Mouse (Mus musculus) liver, postnatal 0 days (tissue): ENCODE measurements at regions not wholly inside any gene's neighbourhood (a gene's known extent, or its start where the extent isn't known, plus 50 kb on each side); places are given as distances from the start of the nearest gene placed in this dataset.

Experiments used
- ATAC-seq: fragments of 200-750 bp; cut with Nextera tagmentation; 2 replicates; pipeline ENCODE4 v1.8.0; 2017; ENCODE audit warnings: mild to moderate bottlenecking, moderate library complexity
- DNase-seq: peaks from one replicate; pipeline ENCODE4 v3.0.0-alpha.2; 2016
- H3K27ac ChIP-seq: fragments of 300-500 bp; sonication (generic); 2 replicates; pipeline ENCODE4 v1.5.1; 2014; ENCODE audit warnings: antibody characterized with exemption, moderate library complexity, mild to moderate bottlenecking, low read depth
- H3K27me3 ChIP-seq: fragments of 300-500 bp; sonication (generic); 2 replicates; pipeline ENCODE4 v1.6.1; 2014; ENCODE audit warnings: low read length, control low read depth, mixed read lengths; ENCODE audit not compliant: insufficient read depth
- H3K36me3 ChIP-seq: fragments of 300-500 bp; sonication (generic); replicated peaks from 2 replicates; pipeline ENCODE4 v1.6.1; 2014; ENCODE audit warnings: mild to moderate bottlenecking, control low read depth, low read length, moderate library complexity, mixed read lengths; ENCODE audit not compliant: insufficient read depth
- H3K4me1 ChIP-seq: fragments of 300-500 bp; sonication (generic); 2 replicates; pipeline ENCODE4 v1.6.1; 2014; ENCODE audit warnings: antibody characterized with exemption, mild to moderate bottlenecking, control low read depth; ENCODE audit not compliant: insufficient read depth
- H3K4me2 ChIP-seq: fragments of 300-500 bp; sonication (generic); 2 replicates; pipeline ENCODE4 v1.6.1; 2014; ENCODE audit warnings: low read depth, mild to moderate bottlenecking, low read length, moderate library complexity, mixed read lengths
- H3K4me3 ChIP-seq: fragments of 300-500 bp; sonication (generic); 2 replicates; pipeline ENCODE4 v1.5.1; 2014; ENCODE audit warnings: low read depth, low read length
- H3K9ac ChIP-seq: fragments of 300-500 bp; sonication (generic); replicated peaks from 2 replicates; pipeline ENCODE4 v1.6.1; 2014; ENCODE audit warnings: mild to moderate bottlenecking, moderate library complexity
- H3K9me3 ChIP-seq: fragments of 300-500 bp; sonication (generic); 2 replicates; pipeline ENCODE4 v1.6.1; 2016; ENCODE audit warnings: mild to moderate bottlenecking, control low read depth, low read length, mixed read lengths
- CTCF ChIP-seq: sonication (generic); IDR thresholded peaks from 2 replicates; pipeline ENCODE4 v1.5.1; 2016; ENCODE audit warnings: antibody characterized with exemption, low read depth
- EP300 ChIP-seq: IDR thresholded peaks from 2 replicates; pipeline ENCODE4 v1.6.1; 2016; ENCODE audit warnings: antibody characterized with exemption, low read depth, mild to moderate bottlenecking
- WGBS: fragments of 180-500 bp; shearing (Covaris S2); extraction: QIAGEN DNeasy Blood & Tissue Kit; methylation state at CpG from one replicate; pipeline ENCODE4 v1.1.7; 2014; ENCODE audit not compliant: insufficient replicate concordance; 5-methylcytosine and 5-hydroxymethylcytosine counted together

GRCm38 (mm10) chr3:39961836-39962640, 569.0 kb upstream of the Intu start:
- 71% methylated on average over 7 of the region's 7 CpGs for WGBS

DNA sequence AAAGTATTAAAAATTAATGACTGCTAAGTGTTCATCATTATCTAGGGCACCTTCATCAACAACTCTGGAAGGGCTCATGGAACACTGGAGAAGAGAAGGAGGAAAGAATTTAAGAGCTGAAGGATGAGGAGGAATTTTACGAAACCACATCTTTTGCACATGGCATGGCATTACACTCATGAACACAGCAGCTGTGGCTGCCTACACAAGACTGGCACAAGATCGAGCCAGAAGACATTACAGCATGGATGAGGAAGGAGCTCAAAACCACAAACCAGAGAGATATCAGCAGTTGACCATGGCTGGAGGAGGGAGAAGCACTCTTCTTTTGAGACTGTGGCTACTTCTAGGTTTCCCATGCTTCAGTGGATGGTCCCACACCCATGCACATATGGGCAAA, 565.7 kb upstream of the Intu start:
- WGBS: 52% methylated on average over 2 of the region's 2 CpGs
- ATAC-seq: no peak

More at GRCm38 (mm10) chr3:39961836-39962640, 569.0 kb upstream of the Intu start:
- no peak for ATAC-seq
- no peaks in the 10 kb centered on the region for H3K4me1 ChIP-seq
- no peaks in the 10 kb centered on the region for H3K9me3 ChIP-seq
- no peaks in the 10 kb centered on the region for H3K36me3 ChIP-seq
- no peak for DNase-seq
- H3K9ac ChIP-seq: no peak overlapping the region
- TF ChIP-seq EP300 (no peak), CTCF (no peak)
- no peaks in the 10 kb centered on the region for H3K27me3 ChIP-seq
- no peak overlapping the region for H3K27ac ChIP-seq
- H3K4me2 ChIP-seq: no peak overlapping the region
- H3K4me3 ChIP-seq: no peak overlapping the region

GRCm38 (mm10) chr3:39966390-39966789, 564.7 kb upstream of the Intu start:
- no peaks in the 10 kb centered on the region for H3K9me3 ChIP-seq
- H3K4me2 ChIP-seq: no peak overlapping the region
- TF ChIP-seq EP300 (no peak), CTCF (no peak)
- no peaks in the 10 kb centered on the region for H3K36me3 ChIP-seq
- H3K9ac ChIP-seq: no peak overlapping the region
- H3K4me3 ChIP-seq: no peak overlapping the region
- 74% methylated on average over 2 of the region's 2 CpGs for WGBS
- H3K27ac ChIP-seq: no peak overlapping the region
- no peak for DNase-seq
- ATAC-seq: no peak
- no peaks in the 10 kb centered on the region for H3K4me1 ChIP-seq
- no peaks in the 10 kb centered on the region for H3K27me3 ChIP-seq

More for the DNA sequence above, 565.7 kb upstream of the Intu start:
- TF ChIP-seq EP300: no peak
- no peak for TF ChIP-seq CTCF
- H3K4me3 ChIP-seq: no peak overlapping the region
- H3K36me3 ChIP-seq: no peaks in the 10 kb centered on the region
- no peaks in the 10 kb centered on the region for H3K4me1 ChIP-seq
- no peak overlapping the region for H3K4me2 ChIP-seq
- H3K27ac ChIP-seq: no peak overlapping the region
- no peaks in the 10 kb centered on the region for H3K27me3 ChIP-seq
- no peak overlapping the region for H3K9ac ChIP-seq
- DNase-seq: no peak
- H3K9me3 ChIP-seq: no peaks in the 10 kb centered on the region

DNA sequence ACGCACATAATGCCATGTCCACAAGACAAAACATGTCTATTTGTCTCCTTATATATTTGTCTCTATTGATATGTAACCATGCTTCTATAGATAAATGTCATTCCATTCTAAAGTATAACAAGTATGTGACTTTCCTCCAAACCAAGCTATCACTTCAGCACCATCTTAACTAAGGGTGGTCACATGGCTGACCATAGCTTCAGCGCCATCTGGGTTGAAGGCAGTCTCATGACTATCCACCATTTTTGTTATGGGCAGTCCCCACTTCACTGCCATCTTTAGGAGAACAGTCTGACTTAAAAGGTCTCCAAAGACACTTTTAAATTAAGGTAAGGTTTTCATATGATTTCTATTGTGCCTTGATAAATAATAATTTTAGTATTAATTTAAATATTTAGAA, 554.1 kb upstream of the Intu start:
- H3K27ac ChIP-seq: no peak overlapping the region
- H3K4me1 ChIP-seq: no peaks in the 10 kb centered on the region
- 84% methylated on average over 2 of the region's 2 CpGs for WGBS

GRCm38 (mm10) chr3:39978916-39979679, 552.0 kb upstream of the Intu start:
- DNase-seq: no peak

More for the DNA sequence above, 554.1 kb upstream of the Intu start:
- Histone ChIP-seq H3K36me3 (no peaks in the 10 kb centered on the region), H3K27me3 (no peaks in the 10 kb centered on the region), H3K9ac (no peak overlapping the region), H3K9me3 (no peaks in the 10 kb centered on the region), H3K4me3 (no peak overlapping the region), H3K4me2 (no peak overlapping the region)
- no peak for DNase-seq
- no peak for ATAC-seq
- TF ChIP-seq CTCF (no peak), EP300 (no peak)

DNA sequence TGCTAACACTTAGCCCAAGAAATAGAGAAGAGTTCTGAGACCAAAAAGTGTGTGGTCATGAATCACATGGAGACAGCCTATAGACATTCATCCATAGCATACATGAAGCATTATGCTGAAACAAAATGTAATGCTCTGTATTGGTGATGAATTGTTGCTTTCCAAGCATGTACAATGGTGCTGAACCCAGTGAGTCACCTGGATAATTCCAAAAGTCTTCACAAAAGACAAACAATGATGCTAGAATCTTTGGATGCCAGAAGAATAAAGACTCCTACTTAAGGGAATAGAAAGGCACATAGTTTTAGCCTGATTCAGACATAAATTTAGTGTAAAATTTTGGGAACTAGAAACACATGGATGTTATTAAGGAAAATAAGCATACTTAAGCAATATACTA, 548.4 kb upstream of the Intu start:
- Histone ChIP-seq H3K27ac (no peak overlapping the region), H3K4me2 (no peak overlapping the region), H3K4me1 (no peaks in the 10 kb centered on the region), H3K27me3 (no peaks in the 10 kb centered on the region), H3K9ac (no peak overlapping the region), H3K9me3 (no peaks in the 10 kb centered on the region), H3K36me3 (no peaks in the 10 kb centered on the region), H3K4me3 (no peak overlapping the region)
- TF ChIP-seq CTCF (no peak), EP300 (no peak)
- ATAC-seq: no peak
- DNase-seq: no peak

More at GRCm38 (mm10) chr3:39978916-39979679, 552.0 kb upstream of the Intu start:
- no peak for ATAC-seq
- H3K4me1 ChIP-seq: no peaks in the 10 kb centered on the region
- no peaks in the 10 kb centered on the region for H3K27me3 ChIP-seq
- 34% methylated on average over 3 of the region's 3 CpGs for WGBS
- H3K9me3 ChIP-seq: no peaks in the 10 kb centered on the region
- H3K27ac ChIP-seq: no peak overlapping the region
- H3K4me3 ChIP-seq: no peak overlapping the region
- H3K4me2 ChIP-seq: no peak overlapping the region
- H3K36me3 ChIP-seq: no peaks in the 10 kb centered on the region
- TF ChIP-seq EP300 (no peak), CTCF (no peak)
- H3K9ac ChIP-seq: no peak overlapping the region
